Mouse (Mus musculus): Measurements from ENCODE around the gene Fam205c.

Gene Fam205c

DNA sequence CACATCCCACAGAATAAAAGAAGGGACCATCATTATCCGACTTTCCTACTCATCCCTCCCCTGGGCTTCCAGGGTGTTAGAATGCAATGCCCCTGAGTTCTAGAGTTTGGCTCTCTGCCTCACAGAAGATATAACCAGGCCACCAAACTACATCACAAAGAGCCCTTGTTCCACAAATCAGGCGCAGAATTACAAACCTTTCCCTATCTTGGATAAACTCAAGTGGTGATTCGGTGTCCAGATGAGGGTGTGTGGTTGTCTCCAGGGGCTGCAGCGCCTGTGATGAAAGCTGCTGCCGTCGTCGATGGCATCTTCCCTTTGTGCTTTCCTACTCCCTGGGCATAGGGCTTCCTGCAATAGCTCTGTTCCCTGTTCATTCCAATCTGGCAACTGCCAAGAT is at the start of gene Fam205c:
Gene Fam205c (minus strand): TSS at position 101 of the 400 bp plus-strand sequence.
- no peak for DNase-seq (ENCODE audit: low spot score)

GRCm38 (mm10) chr4:42922461-42922860 is 48.4 kb upstream of the Fam205c start:
- DNase-seq (ENCODE audit: low spot score): no peak

DNA sequence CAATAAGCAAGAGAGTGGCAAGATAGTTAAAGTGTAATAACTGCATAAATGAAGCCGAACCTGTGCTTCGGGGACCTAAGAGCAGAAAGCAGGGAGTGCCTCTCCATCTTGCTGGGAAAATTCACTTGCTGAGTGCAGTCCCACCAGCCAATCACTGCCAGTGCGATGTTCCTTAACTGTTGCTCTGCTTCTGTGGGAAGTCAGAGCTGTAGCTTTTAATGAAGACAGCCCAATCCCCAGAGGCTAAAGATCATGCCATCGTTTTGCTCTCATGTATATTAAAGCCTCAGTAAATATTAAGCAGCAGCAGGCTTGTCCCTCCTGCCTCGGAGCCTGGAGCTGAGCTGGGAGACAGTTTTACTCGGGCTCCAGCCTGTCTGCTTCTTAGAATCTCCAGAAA is 48.0 kb upstream of the Fam205c start:
- DNase-seq (ENCODE audit: low spot score): no peak

DNA sequence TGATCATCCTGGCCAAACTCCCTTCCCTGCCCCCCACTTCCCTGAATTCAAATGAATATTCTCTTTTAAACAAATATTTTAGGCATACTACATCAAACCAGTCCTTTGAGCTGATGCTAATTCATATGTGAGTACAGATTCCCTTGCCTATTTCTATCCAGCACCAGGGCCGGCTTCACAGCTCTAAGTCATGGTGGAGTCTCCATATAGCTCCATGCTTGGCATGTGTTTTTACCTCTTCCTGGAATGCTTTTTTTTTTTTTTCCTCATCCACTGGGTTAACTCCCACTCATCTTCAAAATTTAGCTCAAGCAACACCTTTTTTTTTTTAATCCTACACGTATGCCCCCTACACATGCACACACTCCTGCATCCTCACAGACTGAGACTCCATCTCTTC is 47.5 kb upstream of the Fam205c start:
- no peak for DNase-seq (ENCODE audit: low spot score)

GRCm38 (mm10) chr4:42920726-42921125 is 46.7 kb upstream of the Fam205c start:
- no peak for DNase-seq (ENCODE audit: low spot score)

DNA sequence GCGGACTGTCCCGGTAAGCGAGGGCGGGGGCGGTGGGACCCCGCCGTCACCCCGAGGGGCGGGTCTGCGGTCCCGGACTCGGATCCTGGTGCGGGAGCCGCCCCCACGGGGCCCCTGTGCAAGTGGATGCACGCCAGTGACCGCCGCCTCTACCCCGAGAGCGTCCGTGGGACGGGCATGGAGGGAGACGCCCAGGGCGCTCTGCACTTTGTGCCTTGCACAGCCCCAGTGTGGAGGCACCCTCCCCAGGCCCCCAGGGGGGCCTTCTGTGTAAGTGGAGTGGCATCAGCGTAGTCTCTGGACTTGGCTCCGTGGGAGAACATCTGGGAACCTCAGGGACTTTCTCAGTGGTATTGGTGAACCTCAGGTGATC is 43.4 kb upstream of the Fam205c start:
- DNase-seq (ENCODE audit: low spot score): no peak

DNA sequence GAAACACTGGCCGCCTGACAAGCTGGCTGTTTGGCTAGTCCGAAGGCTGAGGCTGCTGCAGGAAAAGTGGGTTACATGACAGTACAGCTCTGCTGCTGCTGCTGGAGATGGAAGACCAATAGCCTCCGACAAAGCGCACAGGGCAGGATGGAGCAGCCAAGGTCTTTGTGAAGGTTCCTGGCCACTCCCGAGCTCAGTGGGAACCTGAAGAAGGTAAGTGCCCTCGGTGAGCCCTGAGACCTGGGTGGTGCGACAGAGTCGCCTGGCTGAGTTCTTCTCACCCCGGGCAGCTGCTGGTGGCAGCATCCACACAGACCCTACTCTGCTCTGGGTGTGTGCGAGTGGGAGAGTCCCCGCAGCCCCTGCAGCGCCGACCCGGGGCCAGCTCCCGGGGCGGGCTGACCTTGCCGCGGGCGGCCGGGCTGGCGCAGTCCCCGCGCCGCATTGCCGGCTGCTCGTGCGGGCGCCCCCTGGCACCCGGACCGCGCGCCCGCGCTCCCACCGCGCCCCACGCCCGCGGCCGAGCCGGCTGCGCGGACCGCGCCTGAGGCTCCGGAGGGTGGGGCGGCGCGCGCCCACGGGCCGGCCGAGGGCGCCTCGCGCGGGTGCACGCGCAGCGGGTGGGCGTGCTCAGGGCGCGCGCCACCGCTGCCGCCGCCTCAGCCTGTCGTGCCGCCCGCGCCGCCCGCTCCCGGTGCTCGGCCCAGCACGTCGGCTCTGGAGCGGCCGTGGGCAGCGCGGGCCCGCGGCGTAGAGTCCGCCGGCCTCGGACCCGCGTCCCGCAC is 42.8 kb upstream of the Fam205c start, which contains the start of gene Phf24:
Gene Phf24 (plus strand): TSS at position 44 of the 785 bp plus-strand sequence.
- DNase-seq (ENCODE audit: low spot score): no peak

DNA sequence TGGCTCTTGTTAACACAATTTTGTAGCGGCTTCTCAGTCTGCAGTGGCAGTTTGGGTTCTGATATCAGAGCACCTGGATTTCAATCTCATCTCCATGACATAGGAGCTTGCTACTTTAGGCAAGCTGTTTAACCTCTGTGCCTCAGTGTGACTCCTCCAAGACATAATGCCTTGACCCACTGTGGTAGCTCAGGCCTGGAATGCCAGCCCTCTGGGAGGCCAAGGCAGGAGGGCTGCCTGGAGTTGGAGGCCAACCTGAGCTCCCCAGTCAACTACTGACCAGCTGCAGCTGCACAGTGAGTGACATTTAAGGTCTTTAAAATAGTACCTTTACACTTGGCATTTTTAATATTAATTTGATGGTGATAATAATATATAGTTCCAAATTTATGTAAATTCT is 41.9 kb upstream of the Fam205c start:
- no peak for DNase-seq (ENCODE audit: low spot score)

DNA sequence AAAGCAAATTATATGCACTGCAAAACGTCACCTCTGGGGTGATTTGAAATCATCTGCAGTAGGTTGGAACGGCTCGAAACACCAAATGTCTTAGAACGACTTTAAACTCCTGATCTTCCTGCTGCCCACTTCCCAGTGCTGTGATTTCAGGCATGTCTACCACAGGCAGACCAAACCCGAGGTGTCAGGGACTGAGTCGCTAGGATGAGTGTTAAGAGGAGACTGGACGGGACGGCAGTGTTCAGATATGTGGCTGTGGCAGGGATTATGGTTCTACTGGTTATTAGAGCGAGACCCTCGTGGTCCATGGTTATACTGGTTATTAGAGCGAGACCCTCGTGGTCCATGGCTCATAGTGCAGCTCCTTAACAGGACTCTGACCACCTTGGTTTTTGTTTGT is 41.3 kb upstream of the Fam205c start:
- no peak for DNase-seq (ENCODE audit: low spot score)

DNA sequence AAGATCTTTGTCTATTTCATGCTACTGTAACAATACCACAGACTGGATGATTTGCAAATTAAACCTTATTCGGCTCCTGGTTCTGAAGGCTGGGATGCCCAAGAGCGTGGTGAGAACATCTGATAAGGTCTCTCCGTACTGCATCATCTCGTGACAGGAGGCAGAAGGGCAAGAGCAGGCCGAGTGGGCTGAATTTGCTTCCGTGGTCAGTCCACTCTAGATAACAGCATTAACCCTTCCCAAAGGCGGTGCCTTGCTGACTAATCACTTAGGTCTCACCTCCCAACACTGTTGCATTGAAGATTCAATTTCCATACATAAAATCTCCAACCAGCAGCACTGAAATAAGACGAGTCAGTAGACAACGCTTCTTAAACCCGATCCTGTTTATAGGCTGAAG is 39.4 kb upstream of the Fam205c start:
- DNase-seq (ENCODE audit: low spot score): no peak

DNA sequence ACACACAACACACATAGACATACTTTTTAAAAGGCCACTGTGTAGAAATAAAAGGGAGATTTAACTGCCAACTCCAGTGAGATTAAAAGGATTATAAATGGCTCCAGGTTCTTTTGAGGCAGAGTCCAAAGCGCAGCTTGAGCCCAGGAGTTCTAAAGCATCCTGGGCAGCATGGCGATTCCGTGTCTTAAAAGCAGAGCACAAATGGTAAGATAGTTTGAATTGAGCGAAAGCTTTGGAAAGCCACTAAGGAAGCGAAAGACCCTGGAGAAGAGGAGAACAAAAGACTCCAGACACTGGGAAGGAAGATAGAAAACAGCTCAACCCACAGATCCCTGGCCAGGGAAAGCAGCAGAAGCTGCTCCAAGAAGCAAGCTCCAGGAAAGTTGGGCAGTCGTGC is 30.9 kb upstream of the Fam205c start:
- DNase-seq (ENCODE audit: low spot score): no peak

DNA sequence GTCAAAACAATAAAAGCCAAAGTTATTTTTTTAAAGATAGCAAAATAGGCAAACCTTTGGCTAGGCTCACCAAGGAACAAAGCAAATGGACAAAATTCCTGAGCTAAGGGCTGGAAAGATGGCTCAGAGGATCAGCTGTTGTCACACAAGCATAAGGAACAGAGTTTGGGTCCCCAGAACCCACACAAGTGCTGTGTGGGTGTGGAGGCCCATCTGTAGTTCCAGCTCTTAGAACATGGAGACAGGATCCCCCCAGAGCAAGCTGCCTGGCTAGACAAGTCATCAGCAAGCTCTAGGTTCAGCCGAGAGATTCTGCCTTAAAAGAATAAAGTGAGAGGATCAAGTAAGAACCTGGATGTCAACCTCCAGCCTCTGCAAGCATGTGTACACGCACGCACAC is 30.5 kb upstream of the Fam205c start:
- DNase-seq (ENCODE audit: low spot score): no peak

- DNase-seq (ENCODE audit: low spot score): no peak
Measured at GRCm38 (mm10) chr4:42903942-42904341, 29.9 kb upstream of the Fam205c start.

DNA sequence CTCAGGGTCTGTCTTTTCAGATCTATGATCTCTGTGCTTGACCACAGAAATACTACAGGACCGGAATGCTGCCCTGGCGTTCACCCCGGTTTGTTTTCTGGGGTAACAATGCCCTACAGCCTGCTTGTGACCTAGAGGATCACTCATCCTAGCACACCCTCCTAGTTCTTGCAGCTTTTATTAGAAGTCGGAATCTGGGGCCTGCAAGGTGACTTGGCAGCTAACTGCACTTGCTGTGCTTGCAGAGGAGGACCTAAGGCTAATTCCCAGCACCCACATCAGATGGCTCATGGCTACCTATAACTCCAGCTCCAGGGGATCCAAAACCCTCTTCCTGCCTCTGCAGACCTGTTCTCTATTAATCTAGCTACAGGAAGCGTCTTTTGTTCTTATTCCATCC is 28.7 kb upstream of the Fam205c start:
- DNase-seq (ENCODE audit: low spot score): no peak

- no peak for DNase-seq (ENCODE audit: low spot score)
Measured at GRCm38 (mm10) chr4:42902174-42902573, 28.1 kb upstream of the Fam205c start.

GRCm38 (mm10) chr4:42900878-42901277 is 26.8 kb upstream of the Fam205c start:
- DNase-seq (ENCODE audit: low spot score): no peak

DNA sequence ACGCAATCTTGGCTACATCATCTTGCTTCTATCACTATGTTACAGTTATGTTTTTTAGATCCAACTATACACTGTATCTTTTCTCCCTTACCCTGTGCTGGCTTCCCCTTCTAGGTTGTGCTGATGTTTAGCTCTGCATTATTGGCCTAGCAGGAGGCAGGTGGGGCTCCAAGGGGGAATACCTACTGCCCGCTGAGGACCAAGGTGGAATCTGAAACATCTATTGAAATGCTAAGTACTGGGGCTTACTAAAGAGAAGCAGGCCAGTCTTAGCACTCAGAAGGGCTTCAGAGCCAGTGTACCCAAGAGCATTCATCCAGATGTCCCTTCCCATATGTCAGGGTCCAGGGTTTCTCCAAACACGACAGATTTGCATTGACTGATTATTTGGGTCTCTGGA is 24.9 kb upstream of the Fam205c start:
- no peak for DNase-seq (ENCODE audit: low spot score)

DNA sequence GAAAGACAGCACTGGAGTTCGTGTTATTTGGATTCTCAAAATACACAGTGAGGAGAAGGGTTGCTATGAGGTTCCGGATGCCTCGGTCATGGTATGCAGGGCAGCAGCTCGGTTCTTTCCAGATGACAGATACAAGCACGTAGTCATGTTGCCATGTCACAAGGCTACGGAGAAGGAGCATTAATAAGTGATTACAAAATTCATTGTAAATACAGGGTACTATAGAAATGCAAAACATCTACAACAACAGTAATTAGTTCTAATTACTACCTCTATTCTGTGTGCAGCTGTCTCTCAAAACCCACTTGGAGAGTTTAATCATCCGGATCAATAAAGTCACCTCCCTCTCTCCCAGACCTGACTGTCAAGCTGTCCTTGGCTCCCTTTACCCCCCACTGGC is 21.1 kb upstream of the Fam205c start:
- DNase-seq (ENCODE audit: low spot score): no peak

- no peak for DNase-seq (ENCODE audit: low spot score)
Measured at GRCm38 (mm10) chr4:42891176-42891575, 17.1 kb upstream of the Fam205c start.

DNA sequence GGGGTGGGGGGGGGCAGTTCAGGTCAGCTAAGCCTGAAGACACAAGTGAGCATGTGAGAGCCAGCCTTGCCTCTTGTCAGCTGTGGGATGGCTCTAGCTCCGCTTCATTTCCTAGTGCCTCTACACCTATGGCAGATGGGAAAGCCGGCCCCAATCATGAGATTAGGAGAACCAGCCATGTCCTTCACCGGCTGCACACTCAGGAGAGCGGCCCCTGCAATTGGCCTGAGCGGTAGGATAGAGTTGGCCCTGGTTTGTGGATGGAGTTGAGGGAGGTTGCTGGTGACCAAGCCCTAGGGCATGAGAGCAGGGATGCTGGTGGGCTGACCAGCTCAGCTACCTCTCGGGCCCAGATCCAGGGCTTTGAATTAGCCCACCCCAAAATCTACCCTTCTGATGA is 14.8 kb upstream of the Fam205c start:
- DNase-seq (ENCODE audit: low spot score): no peak

DNA sequence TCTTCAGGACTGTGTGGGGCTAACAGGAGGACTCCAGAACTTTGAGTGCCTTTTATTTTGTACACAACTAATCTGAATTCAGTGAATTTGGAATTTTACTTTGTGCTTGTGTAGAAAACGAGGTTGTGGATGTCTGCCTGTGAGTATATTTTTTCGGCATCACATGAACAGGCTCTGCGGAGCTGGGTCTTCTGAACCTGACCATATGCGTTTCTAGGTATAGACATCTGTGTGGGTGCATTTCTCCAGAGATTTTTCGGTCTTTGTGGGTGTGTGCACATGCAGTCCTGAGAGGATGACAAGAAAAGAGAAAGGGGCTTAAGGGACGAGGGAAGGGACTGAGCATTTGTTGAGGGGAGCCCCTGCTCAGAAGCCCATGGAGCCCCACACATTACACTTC is 12.9 kb upstream of the Fam205c start:
- no peak for DNase-seq (ENCODE audit: low spot score)

DNA sequence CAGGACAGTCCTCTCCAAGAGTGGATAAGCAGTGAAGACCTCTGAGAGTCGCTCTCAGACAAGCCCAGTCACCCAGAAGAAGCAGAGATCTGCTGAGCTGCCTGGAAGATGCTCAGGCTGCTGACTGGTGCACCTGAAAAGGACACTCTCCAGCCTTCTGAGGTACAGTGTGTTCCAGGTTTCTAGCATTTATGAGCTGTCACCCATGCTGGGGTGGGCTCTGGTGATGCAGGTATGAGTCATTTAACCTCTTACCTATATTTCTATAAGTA is 6.6 kb upstream of the Fam205c start:
- no peak for DNase-seq (ENCODE audit: low spot score)

GRCm38 (mm10) chr4:42879829-42880676 is 6.0 kb upstream of the Fam205c start:
- DNase-seq (ENCODE audit: low spot score): no peak

- no peak for DNase-seq (ENCODE audit: low spot score)
Measured at GRCm38 (mm10) chr4:42877657-42878056, 3.6 kb upstream of the Fam205c start.
